ENCODE assay signal across 17 mouse cellular contexts in the genomic region with DNA sequence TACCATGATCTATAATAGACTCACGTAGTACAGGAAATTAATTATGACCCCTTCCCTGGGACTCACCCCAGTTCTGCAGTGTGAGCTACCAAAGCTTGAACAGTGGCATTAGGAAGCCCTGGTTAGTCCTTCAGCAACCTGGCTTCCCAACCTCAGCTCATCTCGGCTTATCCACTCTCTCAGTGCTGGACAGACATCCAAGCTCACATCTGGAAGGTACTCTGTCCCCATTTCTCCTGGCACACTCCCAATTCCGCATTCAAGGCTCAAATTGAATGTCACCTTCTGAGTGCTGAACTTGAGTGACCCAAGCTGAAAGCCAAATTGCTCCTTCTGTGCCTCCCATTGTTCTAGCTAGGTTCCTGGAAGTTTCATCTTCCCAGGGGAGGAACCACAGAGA.
DNase-seq lines count a peak whose midpoint lies in the region.
"Had no signal": no experiment of that assay in that cellular context is flagged by ENCODE, and none has a peak within 500 bp of the region (broad histone marks: within the 10 kb centered on the region; RNA-seq: fewer than 3 reads in every experiment).

No protein-coding gene starts in this region.

- peak; percentile 25 for DNase-seq in adrenal gland, postnatal 10 days
- no peak for DNase-seq in adrenal gland, postnatal 4 days (ENCODE audit: low spot score in 2 of 2)
- DNase-seq in heart, adult 11 months: peak; percentile 86
- no peak for DNase-seq in heart, adult 9 months (ENCODE audit: low spot score in 2 of 2)
- DNase-seq in heart, postnatal 36 days: peak; percentile 14 to 16
- DNase-seq in heart, postnatal 25 days (ENCODE audit: low spot score): no peak
- DNase-seq in retina, postnatal 1 day: peak; percentile 14
- DNase-seq in retina, embryonic 14.5 days (ENCODE audit: low spot score): no peak
- DNase-seq: adrenal gland, adult 8-10 months; cerebellum, adult 11-12 months; cerebellum, adult 8-10 months; cerebellum, postnatal 10 days; cerebellum, postnatal 36 days; embryo, embryonic 11 days; gastrocnemius, postnatal 10 days; kidney, adult 11 months; kidney, adult 9 months had no signal

- intact Hi-C loops in heart, postnatal 36 days (cut with DNase I): no loop called here
- intact Hi-C loops in heart, postnatal 25 days (cut with DNase I): no loop called here

Comparison
In these comparisons a context has a peak if more than half of its experiments do, and no peak if none do; other contexts are left out.
1. DNase-seq: peak in adrenal gland, postnatal 10 days (single experiment), heart, adult 11 months (single experiment), heart, postnatal 36 days (2 of 2) and retina, postnatal 1 day (single experiment); none in adrenal gland, postnatal 4 days (0 of 2), heart, adult 9 months (0 of 2), heart, postnatal 25 days (single experiment) and retina, embryonic 14.5 days (single experiment).